Mouse (Mus musculus) liver, embryonic 15.5 days (tissue): ENCODE data around the gene Syf2. TPM values are rescaled to one million over a fixed set of nuclear protein-coding genes. Genes with fewer than 3 reads are reported as not detected.

Experiments used
- ATAC-seq: fragments of 200-750 bp; cut with Nextera tagmentation; 2 replicates; pipeline ENCODE4 v1.8.0; 2017; ENCODE audit warnings: moderate number of reproducible peaks, mild to moderate bottlenecking, moderate library complexity; ENCODE audit not compliant: insufficient read depth
- H3K27ac ChIP-seq: fragments of 300-500 bp; sonication (generic); replicated peaks from 2 replicates; pipeline ENCODE4 v1.5.1; 2015; ENCODE audit warnings: mild to moderate bottlenecking, inconsistent platforms
- H3K27me3 ChIP-seq: fragments of 300-500 bp; sonication (generic); 2 replicates; pipeline ENCODE4 v1.6.1; 2015; ENCODE audit warnings: mild to moderate bottlenecking, inconsistent platforms
- H3K36me3 ChIP-seq: fragments of 300-500 bp; sonication (generic); replicated peaks from 2 replicates; pipeline ENCODE4 v1.6.1; 2015; ENCODE audit warnings: moderate library complexity, mild to moderate bottlenecking, inconsistent platforms
- H3K4me1 ChIP-seq: fragments of 300-500 bp; sonication (generic); replicated peaks from 2 replicates; pipeline ENCODE4 v1.6.1; 2015; ENCODE audit warnings: inconsistent platforms
- H3K4me2 ChIP-seq: fragments of 300-500 bp; sonication (generic); 2 replicates; pipeline ENCODE4 v1.6.1; 2015; ENCODE audit warnings: moderate library complexity, mild to moderate bottlenecking, inconsistent platforms
- H3K4me3 ChIP-seq: fragments of 300-500 bp; sonication (generic); replicated peaks from 2 replicates; pipeline ENCODE4 v1.5.1; 2015; ENCODE audit warnings: mild to moderate bottlenecking, inconsistent platforms
- H3K9ac ChIP-seq: fragments of 300-500 bp; sonication (generic); 2 replicates; pipeline ENCODE4 v1.6.1; 2015; ENCODE audit warnings: moderate library complexity, mild to moderate bottlenecking, inconsistent platforms
- H3K9me3 ChIP-seq: fragments of 300-500 bp; sonication (generic); replicated peaks from 2 replicates; pipeline ENCODE4 v1.6.1; 2016; ENCODE audit warnings: inconsistent platforms
- WGBS: fragments of 180-500 bp; shearing (Covaris S2); methylation state at CpG from one replicate; pipeline ENCODE4 v1.1.7; 2015; ENCODE audit warnings: mixed read lengths; ENCODE audit not compliant: insufficient replicate concordance; 5-methylcytosine and 5-hydroxymethylcytosine counted together
- polyA plus RNA-seq: library from polyadenylated mRNA; unstranded; fragments of >200 nt; fragmentation: Nextera tagmentation; extraction: Ambion mirVana; gene quantifications from 2 replicates; pipeline ENCODE4 v1.2.1, GENCODE M21; 2015

The Syf2 gene
- polyA plus RNA-seq, 1 experiment from 2014 or later, result 50.2 TPM

DNA sequence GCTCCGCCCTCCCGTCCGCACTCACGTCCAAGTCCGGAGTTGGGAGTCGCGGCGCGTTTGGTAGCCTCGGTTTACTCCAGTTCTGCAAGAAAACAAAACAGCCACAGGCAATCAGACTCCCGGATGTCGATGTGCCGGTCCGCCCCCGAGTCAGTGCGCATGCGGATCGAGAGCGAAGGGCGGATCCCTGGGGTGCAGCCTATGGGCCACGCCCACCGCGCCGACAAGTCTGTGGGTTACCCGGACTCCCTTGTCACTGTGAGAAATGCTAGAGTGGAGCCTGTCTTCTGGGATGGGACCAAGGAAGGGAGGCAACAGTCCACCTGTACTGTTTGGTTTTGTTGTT, 15.9 kb upstream of the Syf2 start, which contains the start of gene Tmem50a:
Gene Tmem50a, minus strand, starts transcription at position 161 of the 346 bp plus-strand sequence.
- Histone ChIP-seq H3K27me3 (no peaks in the 10 kb centered on the region), H3K4me2 (peak within 1 kb of the TSS; percentile 78), H3K9me3 (no peaks in the 10 kb centered on the region), H3K4me3 (peak within 1 kb of the TSS; percentile 82), H3K27ac (peak within 1 kb of the TSS; percentile 100), H3K4me1 (peaks cover 56% of the 10 kb centered on the region), H3K9ac (peak within 1 kb of the TSS; percentile 84), H3K36me3 (peaks cover 30% of the 10 kb centered on the region)
- under 1% methylated on average over 25 of the region's 25 CpGs for WGBS
- ATAC-seq, result peak; percentile 91

DNA sequence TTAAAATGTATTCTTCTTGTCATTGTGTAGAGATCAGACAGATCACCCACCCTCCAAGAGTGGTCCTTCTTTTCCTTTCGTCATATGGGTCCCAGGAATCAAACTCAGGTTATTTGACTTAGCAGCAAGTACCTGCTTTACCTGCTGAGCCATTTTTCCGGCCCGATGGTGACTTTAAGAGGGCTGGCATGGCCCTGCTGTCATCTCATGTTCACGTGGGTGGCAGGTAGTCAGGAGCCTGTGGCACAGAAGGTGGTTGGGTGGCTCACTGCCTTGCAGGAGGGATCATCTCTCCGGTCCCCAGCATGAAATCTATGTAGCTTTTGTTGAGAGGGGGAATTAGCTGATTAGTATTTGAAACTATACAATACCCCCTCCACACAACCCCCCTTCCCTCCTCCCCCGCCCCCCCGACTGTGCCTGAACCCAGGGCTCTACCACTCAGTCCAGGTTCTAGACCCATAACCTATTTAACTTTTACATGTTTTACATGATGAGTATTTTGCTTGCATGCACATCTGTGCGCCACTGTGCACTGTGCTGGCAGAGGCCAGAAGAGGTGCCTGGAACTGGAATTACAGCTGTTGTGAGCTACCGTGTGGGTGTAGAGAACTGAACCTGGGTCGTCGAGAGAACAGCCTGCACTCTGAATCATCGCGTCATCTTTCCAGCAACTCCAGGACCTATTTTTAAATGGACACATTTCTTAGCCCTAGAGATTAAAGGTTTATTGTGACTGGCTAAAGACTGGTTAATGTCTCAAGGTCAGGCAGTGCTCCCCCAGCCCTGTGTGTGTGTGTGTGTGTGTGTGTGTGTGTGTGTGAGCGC, 15.3 kb upstream of the Syf2 start:
- ATAC-seq, result no peak

DNA sequence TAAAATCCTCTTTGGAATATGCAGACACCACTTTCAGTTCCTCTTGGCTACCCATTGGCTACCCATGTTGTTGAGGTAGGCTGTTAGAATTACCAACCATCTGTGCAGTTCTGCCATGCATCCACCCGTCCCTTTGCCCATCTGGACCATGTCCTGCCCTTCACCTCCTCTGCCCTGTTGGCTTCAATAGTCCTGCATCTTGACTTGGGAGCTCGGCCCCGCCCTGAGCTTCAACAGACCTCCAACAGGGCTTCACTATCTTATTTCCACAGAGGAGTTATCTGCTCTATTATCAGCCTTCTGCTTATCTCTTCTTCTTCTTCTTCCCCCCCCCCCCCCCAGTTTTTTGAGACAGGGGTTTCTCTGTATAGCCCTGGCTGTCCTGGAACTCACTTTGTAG, 13.5 kb upstream of the Syf2 start:
- Histone ChIP-seq H3K9me3 (no peaks in the 10 kb centered on the region), H3K4me3 (no peak overlapping the region), H3K27ac (peak overlapping the region; percentile 100), H3K4me2 (0 out of 2 replicates have a peak overlapping the region, but pooled peaks have one; percentile 23), H3K4me1 (peaks cover 75% of the 10 kb centered on the region), H3K9ac (no peak overlapping the region), H3K27me3 (no peaks in the 10 kb centered on the region), H3K36me3 (peaks cover 9% of the 10 kb centered on the region)
- 9% methylated on average over 3 of the region's 3 CpGs for WGBS
- no peak for ATAC-seq

More for the DNA sequence above, 15.3 kb upstream of the Syf2 start:
- Histone ChIP-seq H3K36me3 (peaks cover 24% of the 10 kb centered on the region), H3K27me3 (no peaks in the 10 kb centered on the region), H3K4me1 (peaks cover 62% of the 10 kb centered on the region), H3K27ac (peak overlapping the region; percentile 100), H3K4me2 (peak overlapping the region; percentile 78), H3K9ac (peak overlapping the region; percentile 84; the same call in 1 of the 2 replicates), H3K4me3 (peak overlapping the region; percentile 82), H3K9me3 (no peaks in the 10 kb centered on the region)
- WGBS, result 60% methylated on average over 14 of the region's 14 CpGs

DNA sequence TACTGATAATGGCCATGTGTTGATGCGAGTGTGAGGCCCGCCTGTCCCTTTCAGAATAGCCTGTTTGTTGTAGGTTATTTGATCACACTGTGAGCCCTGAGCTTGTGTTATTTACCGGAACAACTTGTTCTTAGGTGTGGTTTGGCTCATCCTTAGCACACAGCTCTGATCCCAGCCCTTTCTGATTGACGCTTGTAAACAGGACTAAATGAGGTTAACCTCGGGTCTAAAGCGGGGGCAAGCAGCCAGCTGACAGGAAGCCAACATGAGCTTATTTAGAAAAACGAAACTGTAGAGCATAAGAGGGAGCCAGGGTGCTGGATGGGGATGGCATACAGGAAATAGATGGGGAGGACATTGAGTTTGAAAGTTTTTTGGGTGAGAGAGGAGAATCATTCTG, 12.3 kb upstream of the Syf2 start:
- Histone ChIP-seq H3K9me3 (no peaks in the 10 kb centered on the region), H3K27ac (peak overlapping the region; percentile 100), H3K36me3 (no peaks in the 10 kb centered on the region), H3K9ac (no peak overlapping the region), H3K4me2 (no peak overlapping the region), H3K4me3 (no peak overlapping the region), H3K4me1 (peaks cover 74% of the 10 kb centered on the region), H3K27me3 (no peaks in the 10 kb centered on the region)
- ATAC-seq, result no peak
- 36% methylated on average over 7 of the region's 7 CpGs for WGBS

DNA sequence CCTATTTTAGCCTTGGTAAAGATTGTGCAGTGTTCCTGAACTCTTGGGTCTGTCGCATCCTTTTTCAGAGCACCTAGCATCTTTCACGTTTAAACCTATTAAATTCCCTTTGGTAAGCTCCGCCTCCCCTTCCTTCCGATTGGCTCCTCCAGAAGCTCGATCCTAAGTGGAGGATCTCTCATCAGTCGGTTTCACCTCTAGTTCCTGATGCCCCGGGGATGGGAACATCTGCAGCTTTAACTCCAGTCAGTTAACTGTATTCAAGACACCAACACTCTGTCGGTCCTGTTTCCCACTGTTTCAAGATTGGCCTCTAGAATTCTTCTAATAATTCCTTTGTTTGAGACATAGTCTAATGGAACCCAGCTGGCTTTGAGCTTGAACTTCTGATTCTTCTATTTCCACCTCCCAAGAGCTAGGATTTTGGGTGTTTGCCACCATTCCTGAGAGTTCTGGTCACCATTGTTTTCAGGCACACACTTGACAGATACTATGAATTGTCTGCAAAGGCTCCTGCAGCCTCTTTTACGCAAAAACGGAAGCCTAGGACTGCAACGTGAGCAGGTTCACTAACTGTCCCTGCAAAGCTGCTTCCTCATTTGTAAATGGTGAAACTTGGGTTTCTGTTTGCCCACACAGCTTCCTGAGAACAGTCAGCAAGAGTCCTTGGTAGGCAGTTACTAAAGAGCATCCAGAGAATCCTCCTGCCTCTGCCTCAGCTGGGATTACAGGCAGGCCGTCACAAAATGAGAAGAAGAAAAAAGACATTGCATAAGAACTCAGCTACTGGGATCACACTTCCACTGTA, 10.8 kb upstream of the Syf2 start:
- ATAC-seq, result no peak

DNA sequence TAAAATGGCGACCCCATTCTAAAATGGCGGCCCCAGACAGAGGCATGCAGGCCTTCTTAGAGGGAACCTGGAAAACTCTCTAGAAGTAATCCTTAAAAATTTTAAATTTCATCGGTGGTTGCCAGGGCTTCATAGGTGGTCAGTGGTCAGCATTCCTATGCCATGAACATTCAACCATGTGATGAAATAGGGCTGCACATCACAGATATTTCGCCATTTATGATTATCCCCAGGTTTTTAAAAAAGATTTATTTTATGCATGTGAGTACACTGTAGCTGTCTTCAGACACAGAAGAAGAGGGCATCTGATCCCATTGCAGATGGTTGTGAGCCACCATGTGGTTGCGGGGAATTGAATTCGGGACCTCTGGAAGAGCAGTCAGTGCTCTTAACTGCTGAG, 10.1 kb upstream of the Syf2 start:
- Histone ChIP-seq H3K9ac (no peak overlapping the region), H3K4me2 (no peak overlapping the region), H3K36me3 (peaks cover 12% of the 10 kb centered on the region), H3K9me3 (no peaks in the 10 kb centered on the region), H3K27ac (peak overlapping the region; percentile 70), H3K27me3 (no peaks in the 10 kb centered on the region), H3K4me1 (peaks cover 72% of the 10 kb centered on the region), H3K4me3 (no peak overlapping the region)
- WGBS, result 84% methylated on average over 6 of the region's 6 CpGs
- ATAC-seq, result no peak

More for the DNA sequence above, 10.8 kb upstream of the Syf2 start:
- 17% methylated on average over 12 of the region's 12 CpGs for WGBS
- Histone ChIP-seq H3K9me3 (no peaks in the 10 kb centered on the region), H3K4me3 (0 out of 2 replicates have a peak overlapping the region, but pooled peaks have one; percentile 1), H3K4me2 (peak overlapping the region; percentile 35), H3K9ac (no peak overlapping the region), H3K4me1 (peaks cover 73% of the 10 kb centered on the region), H3K36me3 (peaks cover 6% of the 10 kb centered on the region), H3K27me3 (no peaks in the 10 kb centered on the region), H3K27ac (peak overlapping the region; percentile 70)

DNA sequence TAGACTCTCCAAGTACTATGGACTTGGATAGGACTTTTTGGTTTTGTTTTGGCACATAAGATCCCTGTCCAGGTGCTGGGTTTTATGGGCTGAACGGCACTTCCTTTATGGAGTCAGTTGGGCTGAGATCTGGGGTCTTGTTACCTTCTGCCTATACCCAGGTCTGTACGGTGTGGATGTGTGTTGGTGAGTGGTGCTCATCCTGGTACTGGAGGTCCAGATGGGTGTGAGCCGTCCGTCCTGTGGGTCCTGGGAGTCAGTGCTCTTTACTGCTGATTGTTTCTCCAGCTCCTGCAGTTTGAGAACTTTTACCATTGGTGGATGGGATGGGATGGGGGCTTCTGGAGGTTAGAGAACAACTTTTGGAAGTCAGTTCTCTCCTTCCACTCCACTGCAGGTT, 9.0 kb upstream of the Syf2 start:
- Histone ChIP-seq H3K4me1 (peaks cover 71% of the 10 kb centered on the region), H3K27ac (peak overlapping the region; percentile 91; the same call in 1 of the 2 replicates)
- WGBS, result 88% methylated on average over 4 of the region's 4 CpGs

DNA sequence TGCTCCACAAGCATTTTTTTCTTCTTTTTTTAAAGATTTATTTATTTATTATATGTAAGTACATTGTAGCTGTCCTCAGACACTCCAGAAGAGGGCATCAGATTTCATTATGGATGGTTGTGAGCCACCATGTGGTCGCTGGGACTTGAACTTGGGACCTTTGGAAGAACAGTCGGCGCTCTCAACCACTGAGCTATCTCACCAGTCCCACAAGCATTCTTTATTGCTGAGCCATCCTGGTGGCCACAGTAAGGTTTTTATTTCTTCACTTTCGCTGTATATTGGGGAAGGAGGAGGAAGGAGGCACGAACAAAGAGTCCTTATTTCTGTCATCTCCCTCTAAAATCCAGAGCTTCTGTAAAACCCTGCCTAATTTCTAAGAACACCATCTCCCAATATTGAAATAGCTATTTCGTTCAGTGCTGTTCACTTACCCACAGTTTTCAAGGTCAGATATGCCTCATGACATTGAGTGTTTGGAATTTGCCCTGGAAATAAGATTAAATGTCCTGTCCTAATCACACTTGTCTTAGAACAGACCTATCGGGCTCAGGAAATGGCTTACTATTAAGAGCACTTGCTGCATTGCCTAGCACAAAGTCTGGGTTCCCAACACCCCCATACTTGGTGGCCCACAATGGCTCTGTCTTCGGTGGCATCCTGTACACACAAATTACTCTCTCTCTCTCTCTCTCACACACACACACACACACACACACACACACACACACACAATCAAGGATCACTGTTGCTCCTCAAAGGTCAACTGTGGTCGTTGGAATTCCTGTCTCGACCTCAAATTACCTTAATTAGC, 8.4 kb upstream of the Syf2 start:
- no peak for ATAC-seq
- H3K4me1 ChIP-seq, result peaks cover 69% of the 10 kb centered on the region
- peak overlapping the region; percentile 80 for H3K4me2 ChIP-seq
- WGBS, result 46% methylated on average over 10 of the region's 10 CpGs
- no peaks in the 10 kb centered on the region for H3K9me3 ChIP-seq
- peak overlapping the region; percentile 91 for H3K27ac ChIP-seq
- H3K4me3 ChIP-seq, result peak overlapping the region; percentile 97
- peak overlapping the region; percentile 73 for H3K9ac ChIP-seq
- H3K27me3 ChIP-seq, result no peaks in the 10 kb centered on the region
- H3K36me3 ChIP-seq, result peaks cover 29% of the 10 kb centered on the region

More for the DNA sequence above, 9.0 kb upstream of the Syf2 start:
- Histone ChIP-seq H3K36me3 (peaks cover 23% of the 10 kb centered on the region), H3K27me3 (no peaks in the 10 kb centered on the region), H3K9me3 (no peaks in the 10 kb centered on the region), H3K9ac (no peak overlapping the region), H3K4me2 (no peak overlapping the region), H3K4me3 (no peak overlapping the region)
- no peak for ATAC-seq

DNA sequence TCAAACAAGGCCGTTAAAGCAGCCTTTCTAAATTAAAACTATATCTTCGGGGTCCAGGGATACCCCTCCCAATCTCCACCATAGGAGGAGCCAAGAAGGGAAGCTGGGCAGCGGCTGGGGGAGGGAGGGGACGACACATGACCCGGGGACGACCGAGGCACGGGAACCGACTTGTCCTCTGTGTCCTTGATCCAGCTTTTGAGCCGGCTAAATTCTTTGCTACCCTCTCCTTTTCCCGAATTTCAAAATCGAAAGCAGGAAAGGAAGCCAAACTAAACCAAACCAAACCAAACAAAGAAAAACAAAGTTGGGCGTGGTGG, 7.8 kb upstream of the Syf2 start:
- ATAC-seq, result peak; percentile 48
- H3K4me3 ChIP-seq, result peak overlapping the region; percentile 97

GRCm38 (mm10) chr4:134923258-134924018, 7.3 kb upstream of the Syf2 start, which contains the start of gene Rsrp1:
Gene Rsrp1, plus strand, starts transcription at chr4:134923592.
- H3K4me2 ChIP-seq, result peak within 1 kb of the TSS; percentile 80
- peak within 1 kb of the TSS; percentile 97 for H3K4me3 ChIP-seq
- H3K9me3 ChIP-seq, result no peaks in the 10 kb centered on the region
- no peaks in the 10 kb centered on the region for H3K27me3 ChIP-seq
- peak; percentile 83 for ATAC-seq
- peak within 1 kb of the TSS; percentile 98 for H3K27ac ChIP-seq
- H3K4me1 ChIP-seq, result peaks cover 69% of the 10 kb centered on the region
- whole genome bisulfite sequencing, result under 1% methylated on average over 64 of the region's 64 CpGs
- peaks cover 40% of the 10 kb centered on the region for H3K36me3 ChIP-seq
- H3K9ac ChIP-seq, result peak within 1 kb of the TSS; percentile 99

More for the DNA sequence above, 7.8 kb upstream of the Syf2 start:
- Histone ChIP-seq H3K36me3 (peaks cover 35% of the 10 kb centered on the region), H3K27ac (peak overlapping the region; percentile 91), H3K4me1 (peaks cover 69% of the 10 kb centered on the region), H3K4me2 (peak overlapping the region; percentile 80), H3K9me3 (no peaks in the 10 kb centered on the region), H3K9ac (peak overlapping the region; percentile 73), H3K27me3 (no peaks in the 10 kb centered on the region)
- under 1% methylated on average over 13 of the region's 13 CpGs for WGBS
